Mouse (Mus musculus): ENCODE measurements around the gene Sh3bp1.

DNA sequence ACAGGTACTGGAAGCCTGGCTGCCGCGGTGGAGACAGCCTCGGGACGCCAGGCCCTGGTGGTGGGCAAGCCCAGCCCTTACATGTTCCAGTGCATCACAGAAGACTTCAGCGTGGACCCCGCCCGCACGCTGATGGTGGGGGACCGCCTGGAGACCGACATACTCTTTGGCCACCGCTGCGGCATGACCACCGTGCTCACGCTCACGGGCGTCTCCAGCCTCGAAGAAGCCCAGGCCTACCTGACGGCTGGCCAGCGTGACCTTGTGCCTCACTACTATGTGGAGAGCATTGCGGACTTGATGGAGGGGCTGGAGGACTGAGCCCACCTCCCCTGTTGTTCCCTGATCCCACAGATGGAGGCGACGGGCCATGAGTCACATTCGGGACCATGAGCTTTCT lies 18.6 kb downstream of the Sh3bp1 start:
- no peak for TF ChIP-seq EP300 (optimal IDR thresholded peaks at IDR 0.05)
- no peak for TF ChIP-seq CTCF (IDR thresholded peaks at IDR 0.05; ENCODE audit: low read depth)

Measured in stomach, postnatal 0 days (tissue).